Mouse (Mus musculus): ENCODE measurements around the gene Lpin1.

Gene Lpin1

GRCm38 (mm10) chr12:16570371-16571060 is 40.2 kb downstream of the Lpin1 start:
- DNase-seq (ENCODE audit: low spot score): no peak

- DNase-seq (ENCODE audit: low spot score): no peak
These were observed 41.7 kb downstream of the Lpin1 start for GRCm38 (mm10) chr12:16568936-16569650.

GRCm38 (mm10) chr12:16568496-16568895 is 42.3 kb downstream of the Lpin1 start:
- peak; percentile 87 for DNase-seq (ENCODE audit: low spot score)

GRCm38 (mm10) chr12:16568090-16568489 is 42.7 kb downstream of the Lpin1 start:
- DNase-seq (ENCODE audit: low spot score): no peak

GRCm38 (mm10) chr12:16563427-16563826 is 47.3 kb downstream of the Lpin1 start:
- peak; percentile 24 for DNase-seq (ENCODE audit: low spot score)

- no peak for DNase-seq (ENCODE audit: low spot score)
These were observed 48.1 kb downstream of the Lpin1 start for GRCm38 (mm10) chr12:16562647-16563046.

- no peak for DNase-seq (ENCODE audit: low spot score)
These were observed 48.6 kb downstream of the Lpin1 start for GRCm38 (mm10) chr12:16562181-16562580.

- no peak for DNase-seq (ENCODE audit: low spot score)
These were observed 53.5 kb downstream of the Lpin1 start for GRCm38 (mm10) chr12:16557271-16557670.

- DNase-seq (ENCODE audit: low spot score): peak; percentile 30
These were observed 56.6 kb downstream of the Lpin1 start for GRCm38 (mm10) chr12:16554171-16554570.

- no peak for DNase-seq (ENCODE audit: low spot score)
These were observed 58.5 kb downstream of the Lpin1 start for GRCm38 (mm10) chr12:16552108-16552771.

- DNase-seq (ENCODE audit: low spot score): no peak
These were observed 59.7 kb downstream of the Lpin1 start for GRCm38 (mm10) chr12:16550983-16551454.

- peak; percentile 39 for DNase-seq (ENCODE audit: low spot score)
These were observed 61.9 kb downstream of the Lpin1 start for GRCm38 (mm10) chr12:16548824-16549375.

GRCm38 (mm10) chr12:16541606-16542005 is 69.2 kb downstream of the Lpin1 start:
- no peak for DNase-seq (ENCODE audit: low spot score)

- no peak for DNase-seq (ENCODE audit: low spot score)
These were observed 70.1 kb downstream of the Lpin1 start for GRCm38 (mm10) chr12:16540712-16541111.

GRCm38 (mm10) chr12:16539965-16540661 is 70.7 kb downstream of the Lpin1 start:
- no peak for DNase-seq (ENCODE audit: low spot score)

- DNase-seq (ENCODE audit: low spot score): peak; percentile 93
These were observed 77.4 kb downstream of the Lpin1 start for GRCm38 (mm10) chr12:16533331-16533828.

- DNase-seq (ENCODE audit: low spot score): no peak
These were observed 77.9 kb downstream of the Lpin1 start for GRCm38 (mm10) chr12:16532860-16533230.

- peak; percentile 55 for DNase-seq (ENCODE audit: low spot score)
These were observed 78.6 kb downstream of the Lpin1 start for GRCm38 (mm10) chr12:16531956-16532859.

GRCm38 (mm10) chr12:16528650-16529049 is 82.1 kb downstream of the Lpin1 start:
- no peak for DNase-seq (ENCODE audit: low spot score)

- no peak for DNase-seq (ENCODE audit: low spot score)
These were observed 82.8 kb downstream of the Lpin1 start for GRCm38 (mm10) chr12:16527941-16528340.

GRCm38 (mm10) chr12:16526862-16527261 is 83.9 kb downstream of the Lpin1 start:
- no peak for DNase-seq (ENCODE audit: low spot score)

Data from MN1 (cell line).